Mouse (Mus musculus): ENCODE measurements around the gene Cd180. TPM values are rescaled to one million over a fixed set of nuclear protein-coding genes. Genes with fewer than 3 reads are reported as not detected.
A peak's percentile ranks its signal among the peaks of the same experiment; 100 is the strongest.
"Not testable (repeated sequence)": the region's sequence is repeated elsewhere in the genome, so short reads cannot be mapped to it uniquely, and the experiment has no call there.

The Cd180 gene
- polyA plus RNA-seq, 1 experiment from 2014 or later: 0.30 TPM

GRCm38 (mm10) chr13:102665588-102666232, 27.6 kb upstream of the Cd180 start:
- no peaks in the 10 kb centered on the region for H3K36me3 ChIP-seq
- no peak overlapping the region for H3K9ac ChIP-seq (replicated peaks)
- H3K27me3 ChIP-seq: no peaks in the 10 kb centered on the region
- H3K9me3 ChIP-seq: no peaks in the 10 kb centered on the region
- 0 out of 2 replicates have a peak, but pooled peaks cover 4% of the 10 kb centered on the region for H3K4me1 ChIP-seq (replicated peaks)
- peak overlapping the region; percentile 5; the same call in 1 of the 2 replicates for H3K4me3 ChIP-seq (replicated peaks)
- 55% methylated on average over 18 of the region's 18 CpGs for WGBS
- no peak overlapping the region for H3K27ac ChIP-seq
- ATAC-seq: no peak
- peak overlapping the region; percentile 29 for H3K4me2 ChIP-seq (replicated peaks)

DNA sequence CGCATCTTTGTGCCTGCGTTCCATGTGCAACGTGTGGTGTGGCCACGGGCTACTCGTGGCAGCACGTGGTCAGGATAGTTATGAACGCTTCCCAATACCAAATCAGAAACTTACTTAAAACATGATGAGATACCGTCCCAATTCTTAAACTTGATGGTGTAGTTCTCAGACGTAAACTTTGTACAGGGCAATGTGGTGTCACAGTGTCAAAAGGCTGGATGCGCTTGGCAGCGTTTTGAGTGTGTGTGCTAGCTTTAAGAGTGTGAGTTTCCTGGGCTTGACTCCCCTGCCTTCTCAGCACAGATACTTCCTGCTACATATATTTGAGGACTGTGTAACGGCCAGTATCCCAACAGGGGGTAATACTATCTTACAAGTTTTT, 27.1 kb upstream of the Cd180 start:
- H3K4me3 ChIP-seq (replicated peaks): no peak overlapping the region
- no peaks in the 10 kb centered on the region for H3K9me3 ChIP-seq
- WGBS: 89% methylated on average over 12 of the region's 12 CpGs
- H3K36me3 ChIP-seq: no peaks in the 10 kb centered on the region
- no peak overlapping the region for H3K9ac ChIP-seq (replicated peaks)
- no peak overlapping the region for H3K27ac ChIP-seq
- 0 out of 2 replicates have a peak, but pooled peaks cover 4% of the 10 kb centered on the region for H3K4me1 ChIP-seq (replicated peaks)
- no peak overlapping the region for H3K4me2 ChIP-seq (replicated peaks)
- H3K27me3 ChIP-seq: no peaks in the 10 kb centered on the region
- no peak for ATAC-seq

DNA sequence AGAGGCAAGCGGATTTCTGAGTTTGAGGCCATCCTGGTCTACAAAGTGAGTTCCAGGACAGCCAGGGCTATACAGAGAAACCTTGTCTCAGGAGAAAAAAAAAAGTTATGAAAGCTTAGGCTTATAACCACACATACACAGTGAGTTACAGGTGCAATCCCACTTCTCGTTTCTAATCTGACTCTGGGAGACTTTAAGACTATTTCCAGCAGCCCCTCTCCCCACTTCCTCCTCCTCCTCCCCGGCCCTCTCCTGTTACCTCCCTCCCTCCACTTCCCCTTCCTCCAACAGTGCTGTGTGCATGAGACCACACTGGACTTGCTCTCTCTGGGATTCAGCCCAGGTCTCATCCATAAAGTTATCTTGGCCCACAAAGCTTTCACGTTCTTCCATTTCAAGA, 26.6 kb upstream of the Cd180 start:
- no peak for ATAC-seq
- H3K4me2 ChIP-seq (replicated peaks): no peak overlapping the region
- H3K4me3 ChIP-seq (replicated peaks): no peak overlapping the region
- H3K9me3 ChIP-seq: no peaks in the 10 kb centered on the region
- no peaks in the 10 kb centered on the region for H3K36me3 ChIP-seq
- H3K9ac ChIP-seq (replicated peaks): no peak overlapping the region
- H3K27me3 ChIP-seq: no peaks in the 10 kb centered on the region
- H3K4me1 ChIP-seq (replicated peaks): 0 out of 2 replicates have a peak, but pooled peaks cover 4% of the 10 kb centered on the region
- H3K27ac ChIP-seq: no peak overlapping the region
- WGBS: 83% methylated on average over 4 of the region's 4 CpGs

GRCm38 (mm10) chr13:102667401-102667800, 26.0 kb upstream of the Cd180 start:
- Histone ChIP-seq H3K9ac (replicated peaks) (no peak overlapping the region), H3K27me3 (no peaks in the 10 kb centered on the region), H3K4me2 (replicated peaks) (no peak overlapping the region), H3K9me3 (no peaks in the 10 kb centered on the region), H3K27ac (no peak overlapping the region), H3K36me3 (no peaks in the 10 kb centered on the region), H3K4me3 (replicated peaks) (no peak overlapping the region), H3K4me1 (replicated peaks) (0 out of 2 replicates have a peak, but pooled peaks cover 4% of the 10 kb centered on the region)
- WGBS: 88% methylated on average over 4 of the region's 4 CpGs
- no peak for ATAC-seq

DNA sequence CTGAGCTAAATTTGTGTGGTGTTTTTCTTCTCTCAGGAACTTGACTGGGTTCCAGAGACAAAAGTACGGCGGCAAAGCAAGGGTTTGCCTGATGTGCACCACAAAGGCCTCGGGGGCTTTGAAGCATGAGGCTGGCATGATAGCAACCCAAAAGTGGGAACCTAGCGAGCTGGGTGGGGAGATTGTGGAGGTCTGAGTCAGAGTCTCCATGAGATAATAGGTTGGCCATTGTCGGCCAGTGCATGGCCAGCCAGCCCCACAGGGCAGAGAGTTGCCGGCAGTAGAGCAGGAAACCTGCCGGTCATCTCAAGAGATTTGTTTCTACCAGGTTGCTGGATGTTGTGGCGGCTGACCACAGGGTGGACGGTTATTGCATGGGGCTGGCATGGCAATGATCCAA, 25.5 kb upstream of the Cd180 start:
- H3K9me3 ChIP-seq: no peaks in the 10 kb centered on the region
- no peak overlapping the region for H3K4me3 ChIP-seq (replicated peaks)
- H3K27ac ChIP-seq: no peak overlapping the region
- no peaks in the 10 kb centered on the region for H3K27me3 ChIP-seq
- ATAC-seq: no peak
- no peaks in the 10 kb centered on the region for H3K36me3 ChIP-seq
- no peak overlapping the region for H3K4me2 ChIP-seq (replicated peaks)
- WGBS: 92% methylated on average over 9 of the region's 9 CpGs
- H3K4me1 ChIP-seq (replicated peaks): 0 out of 2 replicates have a peak, but pooled peaks cover 4% of the 10 kb centered on the region
- H3K9ac ChIP-seq (replicated peaks): no peak overlapping the region

GRCm38 (mm10) chr13:102668933-102669332, 24.4 kb upstream of the Cd180 start:
- H3K27me3 ChIP-seq: no peaks in the 10 kb centered on the region
- H3K4me3 ChIP-seq (replicated peaks): no peak overlapping the region
- ATAC-seq: no peak
- 74% methylated on average over 6 of the region's 6 CpGs for WGBS
- H3K9me3 ChIP-seq: no peaks in the 10 kb centered on the region
- no peak overlapping the region for H3K4me2 ChIP-seq (replicated peaks)
- no peak overlapping the region for H3K9ac ChIP-seq (replicated peaks)
- H3K27ac ChIP-seq: no peak overlapping the region
- H3K36me3 ChIP-seq: no peaks in the 10 kb centered on the region
- H3K4me1 ChIP-seq (replicated peaks): 0 out of 2 replicates have a peak, but pooled peaks cover 4% of the 10 kb centered on the region

DNA sequence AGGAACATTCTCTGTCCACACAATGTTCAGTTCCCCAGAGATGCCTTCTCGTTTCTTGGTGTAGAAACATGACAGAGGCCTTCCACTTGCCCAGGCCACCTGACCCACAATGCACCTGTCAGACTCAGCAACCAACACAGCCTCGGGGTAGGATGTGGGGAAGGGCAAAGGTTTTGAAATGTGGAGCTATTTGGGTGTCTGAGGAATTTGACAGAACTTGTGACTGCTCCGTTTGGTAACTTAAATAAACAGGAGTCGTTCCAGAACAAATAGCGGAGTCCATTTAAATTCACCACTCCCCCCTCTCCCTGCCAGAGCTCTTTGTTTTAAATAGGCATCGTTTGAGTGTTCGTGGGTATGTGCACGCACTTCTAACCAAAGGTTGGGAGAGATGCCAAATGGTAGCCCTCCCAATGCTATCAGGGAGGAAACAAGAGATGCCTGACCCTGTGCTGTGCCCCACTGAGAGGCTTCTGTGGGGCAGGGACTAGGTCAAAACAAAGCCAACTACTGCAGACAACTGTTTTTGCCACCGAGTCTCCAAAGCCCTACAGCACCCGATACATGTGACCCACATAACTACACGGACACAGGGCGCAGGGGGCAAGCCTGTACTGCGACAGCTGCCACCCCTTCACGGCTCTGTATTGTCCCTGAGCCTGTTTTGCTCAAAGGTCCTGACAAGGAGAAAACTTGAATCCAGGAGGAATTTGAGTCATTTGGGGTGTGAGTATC, 23.7 kb upstream of the Cd180 start:
- no peak for ATAC-seq
- H3K4me1 ChIP-seq (replicated peaks): 0 out of 2 replicates have a peak, but pooled peaks cover 4% of the 10 kb centered on the region
- H3K36me3 ChIP-seq: no peaks in the 10 kb centered on the region
- 69% methylated on average over 14 of the region's 14 CpGs for WGBS
- no peak overlapping the region for H3K27ac ChIP-seq
- no peaks in the 10 kb centered on the region for H3K9me3 ChIP-seq
- H3K9ac ChIP-seq (replicated peaks): no peak overlapping the region
- H3K4me3 ChIP-seq (replicated peaks): no peak overlapping the region
- no peaks in the 10 kb centered on the region for H3K27me3 ChIP-seq
- no peak overlapping the region for H3K4me2 ChIP-seq (replicated peaks)

DNA sequence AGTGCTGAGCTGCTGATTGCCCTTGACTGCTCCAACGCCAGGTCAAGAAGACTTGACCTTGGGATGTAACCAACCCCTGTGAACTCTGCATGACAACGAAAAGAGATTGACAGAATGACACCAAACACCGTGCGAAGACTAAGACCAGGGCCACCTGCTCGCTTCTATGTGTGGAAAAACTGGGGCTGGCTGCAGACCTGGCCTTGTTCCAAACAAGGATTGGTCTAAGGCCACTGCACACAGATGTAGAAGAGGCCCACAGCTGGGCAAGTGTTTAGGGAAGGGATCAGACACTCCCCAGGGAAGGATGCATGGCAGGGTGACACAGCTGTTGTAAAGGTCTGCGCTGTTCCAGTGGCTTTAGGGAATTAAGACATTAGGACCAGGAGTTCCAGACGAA, 22.9 kb upstream of the Cd180 start:
- no peaks in the 10 kb centered on the region for H3K27me3 ChIP-seq
- H3K4me3 ChIP-seq (replicated peaks): no peak overlapping the region
- no peak overlapping the region for H3K9ac ChIP-seq (replicated peaks)
- H3K9me3 ChIP-seq: no peaks in the 10 kb centered on the region
- H3K4me2 ChIP-seq (replicated peaks): no peak overlapping the region
- 68% methylated on average over 7 of the region's 7 CpGs for WGBS
- H3K27ac ChIP-seq: no peak overlapping the region
- H3K4me1 ChIP-seq (replicated peaks): 0 out of 2 replicates have a peak, but pooled peaks cover 4% of the 10 kb centered on the region
- ATAC-seq: peak; percentile 37; the same call in 1 of the 2 replicates
- no peaks in the 10 kb centered on the region for H3K36me3 ChIP-seq

GRCm38 (mm10) chr13:102674083-102674482, 19.3 kb upstream of the Cd180 start:
- Histone ChIP-seq H3K4me1 (replicated peaks) (0 out of 2 replicates have a peak, but pooled peaks cover 4% of the 10 kb centered on the region), H3K27ac (no peak overlapping the region), H3K9me3 (no peaks in the 10 kb centered on the region), H3K27me3 (no peaks in the 10 kb centered on the region), H3K36me3 (no peaks in the 10 kb centered on the region), H3K4me3 (replicated peaks) (no peak overlapping the region), H3K4me2 (replicated peaks) (no peak overlapping the region), H3K9ac (replicated peaks) (no peak overlapping the region)
- whole genome bisulfite sequencing: 91% methylated on average over 3 of the region's 3 CpGs
- ATAC-seq: no peak

DNA sequence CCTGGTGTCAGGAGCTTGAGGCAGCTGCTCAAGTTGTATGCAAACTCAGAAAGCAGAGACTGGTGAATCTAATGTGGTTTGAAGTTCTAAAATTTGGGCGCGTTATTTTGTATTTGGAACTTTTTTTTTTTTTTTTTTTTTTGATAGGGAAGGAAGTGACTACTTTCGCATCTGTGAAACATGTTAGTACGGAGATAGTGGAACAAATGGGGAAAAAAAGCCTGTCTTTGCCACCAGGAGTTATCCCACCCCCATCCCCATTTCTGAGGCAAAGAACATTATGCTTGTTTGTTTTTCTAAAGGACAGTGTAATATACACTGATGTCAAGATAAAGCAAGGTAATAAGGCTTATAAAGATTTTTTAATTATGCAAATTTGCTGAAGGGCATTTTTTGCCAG, 15.8 kb upstream of the Cd180 start:
- H3K27ac ChIP-seq; H3K4me2 ChIP-seq (replicated peaks); H3K9me3 ChIP-seq; ATAC-seq; H3K4me3 ChIP-seq (replicated peaks); H3K4me1 ChIP-seq (replicated peaks); H3K9ac ChIP-seq (replicated peaks); H3K27me3 ChIP-seq; H3K36me3 ChIP-seq: not testable (repeated sequence)
- 89% methylated on average over 4 of the region's 4 CpGs for WGBS

- Histone ChIP-seq H3K4me1 (replicated peaks) (no peaks in the 10 kb centered on the region), H3K9me3 (no peaks in the 10 kb centered on the region), H3K9ac (replicated peaks) (no peak overlapping the region), H3K4me3 (replicated peaks) (no peak overlapping the region), H3K4me2 (replicated peaks) (no peak overlapping the region), H3K27ac (no peak overlapping the region), H3K36me3 (no peaks in the 10 kb centered on the region), H3K27me3 (no peaks in the 10 kb centered on the region)
- peak; percentile 91 for ATAC-seq
- WGBS: 13% methylated on average over 2 of the region's 2 CpGs
These were observed 14.9 kb upstream of the Cd180 start for GRCm38 (mm10) chr13:102678482-102678881.

GRCm38 (mm10) chr13:102684890-102685289, 8.5 kb upstream of the Cd180 start:
- no peaks in the 10 kb centered on the region for H3K4me1 ChIP-seq (replicated peaks)

More at GRCm38 (mm10) chr13:102684890-102685289, 8.5 kb upstream of the Cd180 start:
- Histone ChIP-seq H3K27me3 (no peaks in the 10 kb centered on the region), H3K4me2 (replicated peaks) (no peak overlapping the region), H3K4me3 (replicated peaks) (no peak overlapping the region), H3K9ac (replicated peaks) (no peak overlapping the region), H3K36me3 (no peaks in the 10 kb centered on the region), H3K9me3 (no peaks in the 10 kb centered on the region), H3K27ac (no peak overlapping the region)
- 85% methylated on average over 4 of the region's 4 CpGs for WGBS
- ATAC-seq: no peak
